Mouse (Mus musculus) myocyte (in vitro differentiated cells): Measurements from ENCODE around the gene Spata33. TPM values are rescaled to one million over a fixed set of nuclear protein-coding genes. Genes with fewer than 3 reads are reported as not detected.

Source experiments
- H3K27me3 ChIP-seq: one replicate; pipeline ENCODE4 v1.6.1; 2011; ENCODE audit not compliant: control insufficient read depth, insufficient read depth, insufficient read length
- H3K36me3 ChIP-seq: one replicate; pipeline ENCODE4 v1.6.1; 2011; ENCODE audit not compliant: control insufficient read depth, insufficient read depth
- H3K4me2 ChIP-seq: one replicate; pipeline ENCODE4 v1.6.1; 2011; ENCODE audit warnings: low read depth, control low read depth
- H3K4me3 ChIP-seq: one replicate; pipeline ENCODE4 v1.5.1; 2011; ENCODE audit warnings: mild to moderate bottlenecking, control low read depth, moderate library complexity
- H3K79me2 ChIP-seq: one replicate; pipeline ENCODE4 v1.6.1; 2011; ENCODE audit not compliant: control insufficient read depth, insufficient read depth
- H3ac ChIP-seq: one replicate; pipeline ENCODE4 v1.6.1; 2011; ENCODE audit not compliant: control insufficient read depth, insufficient read length
- CEBPB ChIP-seq: IDR thresholded peaks from 2 replicates; pipeline ENCODE4 v1.6.1; 2011; ENCODE audit warnings: mild to moderate bottlenecking, moderate library complexity; ENCODE audit not compliant: poor library complexity, insufficient read depth, severe bottlenecking
- E2F4 ChIP-seq: IDR thresholded peaks from one replicate; pipeline ENCODE4 v1.6.1; 2011; ENCODE audit warnings: mild to moderate bottlenecking, control low read depth, moderate library complexity; ENCODE audit not compliant: insufficient read depth
- MAX ChIP-seq: IDR thresholded peaks from one replicate; pipeline ENCODE4 v1.6.1; 2011; ENCODE audit warnings: low read depth, mild to moderate bottlenecking, control low read depth
- MYOD1 ChIP-seq, 3 experiments: IDR thresholded peaks; one replicate each; pipeline ENCODE4 v1.6.1; 2011; ENCODE audit warnings: control low read depth in 2 of 3, low read depth in 2 of 3, mild to moderate bottlenecking in 2 of 3, moderate library complexity in 1 of 3; ENCODE audit not compliant: insufficient read length in 2 of 3, control insufficient read depth in 1 of 3
- MYOG ChIP-seq, 3 experiments: IDR thresholded peaks; one replicate each; pipeline ENCODE4 v1.6.1; 2011; ENCODE audit warnings: control low read depth in 2 of 3, low read depth in 2 of 3, mild to moderate bottlenecking in 2 of 3; ENCODE audit not compliant: insufficient read length in 2 of 3, control insufficient read depth in 1 of 3, insufficient read depth in 1 of 3
- POLR2A ChIP-seq: IDR thresholded peaks from one replicate; pipeline ENCODE4 v1.6.1; 2011; ENCODE audit warnings: low read depth, mild to moderate bottlenecking, control low read depth, moderate library complexity; ENCODE audit not compliant: insufficient read length
- POLR2AphosphoS2 ChIP-seq: IDR thresholded peaks from one replicate; pipeline ENCODE4 v1.6.1; 2011; ENCODE audit warnings: low read depth, control low read depth; ENCODE audit not compliant: insufficient read length
- REST ChIP-seq: IDR thresholded peaks from one replicate; pipeline ENCODE4 v1.6.1; 2011; ENCODE audit warnings: mild to moderate bottlenecking, control low read depth, moderate library complexity; ENCODE audit not compliant: insufficient read depth, insufficient read length
- SRF ChIP-seq: IDR thresholded peaks from one replicate; pipeline ENCODE4 v1.6.1; 2011; ENCODE audit warnings: low read depth; ENCODE audit not compliant: control insufficient read depth, insufficient read length
- TCF12 ChIP-seq: IDR thresholded peaks from one replicate; pipeline ENCODE4 v1.6.1; 2011; ENCODE audit warnings: mild to moderate bottlenecking, control low read depth; ENCODE audit not compliant: poor library complexity, insufficient read depth, severe bottlenecking
- TCF3 ChIP-seq: IDR thresholded peaks from one replicate; pipeline ENCODE4 v1.6.1; 2011; ENCODE audit warnings: low read depth, control low read depth; ENCODE audit not compliant: insufficient read length
- USF1 ChIP-seq: IDR thresholded peaks from one replicate; pipeline ENCODE4 v1.6.1; 2011; ENCODE audit warnings: low read depth, mild to moderate bottlenecking, control low read depth, moderate library complexity
- polyA plus RNA-seq: library from polyadenylated mRNA; unstranded; fragments of >200 nt; fragmentation: generic; extraction: Trizol; gene quantifications from one replicate; pipeline ENCODE4 v1.2.1, GENCODE M21; 2012; ENCODE audit warnings: missing spikeins

Gene Spata33
- 2.5 TPM for polyA plus RNA-seq

- H3K36me3 ChIP-seq, result peaks cover 15% of the 10 kb centered on the region
- H3K27me3 ChIP-seq, result no peaks in the 10 kb centered on the region
- no peak for TF ChIP-seq SRF
- no peak for TF ChIP-seq TCF3
- TF ChIP-seq POLR2AphosphoS2, result peak; percentile 92
- TF ChIP-seq MAX, result no peak
- TF ChIP-seq POLR2A, result peak; percentile 90
- TF ChIP-seq E2F4, result no peak
- TF ChIP-seq CEBPB, result no peak
- no peak for TF ChIP-seq TCF12
- TF ChIP-seq REST, result no peak
- no peak for TF ChIP-seq MYOG (IDR thresholded peaks at IDR 0.05; ENCODE audit: control insufficient read depth in 1 of 3, insufficient read depth in 1 of 3, insufficient read length in 2 of 3, low read depth in 2 of 3)
- TF ChIP-seq MYOD1 (IDR thresholded peaks at IDR 0.05; ENCODE audit: control insufficient read depth in 1 of 3, insufficient read length in 2 of 3, low read depth in 2 of 3), result no peak
- peak within 1 kb of the TSS; percentile 85 for H3K4me3 ChIP-seq
- peaks cover 15% of the 10 kb centered on the region for H3K79me2 ChIP-seq
- H3ac ChIP-seq, result peak within 1 kb of the TSS; percentile 63
- H3K4me2 ChIP-seq, result peak within 1 kb of the TSS; percentile 89
Observed at GRCm38 (mm10) chr8:123212321-123213117, at the start of gene Spata33, which contains the start of gene Chmp1a. TSS of gene Spata33 (plus strand) at chr8:123212832. TSS of gene Chmp1a (minus strand) at chr8:123212763.

GRCm38 (mm10) chr8:123181391-123181790 lies 31.2 kb upstream of the Spata33 start:
- TF ChIP-seq MYOD1 (IDR thresholded peaks at IDR 0.05; ENCODE audit: control insufficient read depth in 1 of 3, insufficient read length in 2 of 3, low read depth in 2 of 3), result no peak
- no peak for TF ChIP-seq TCF12
- no peak for TF ChIP-seq TCF3
- TF ChIP-seq MYOG (IDR thresholded peaks at IDR 0.05; ENCODE audit: control insufficient read depth in 1 of 3, insufficient read depth in 1 of 3, insufficient read length in 2 of 3, low read depth in 2 of 3), result no peak
- TF ChIP-seq USF1, result no peak
- TF ChIP-seq CEBPB, result no peak
- TF ChIP-seq E2F4, result no peak
- no peak for TF ChIP-seq REST
- TF ChIP-seq SRF, result no peak
- no peak for TF ChIP-seq MAX
- TF ChIP-seq POLR2A, result no peak
- TF ChIP-seq POLR2AphosphoS2, result no peak
- no peak overlapping the region for H3K4me2 ChIP-seq

DNA sequence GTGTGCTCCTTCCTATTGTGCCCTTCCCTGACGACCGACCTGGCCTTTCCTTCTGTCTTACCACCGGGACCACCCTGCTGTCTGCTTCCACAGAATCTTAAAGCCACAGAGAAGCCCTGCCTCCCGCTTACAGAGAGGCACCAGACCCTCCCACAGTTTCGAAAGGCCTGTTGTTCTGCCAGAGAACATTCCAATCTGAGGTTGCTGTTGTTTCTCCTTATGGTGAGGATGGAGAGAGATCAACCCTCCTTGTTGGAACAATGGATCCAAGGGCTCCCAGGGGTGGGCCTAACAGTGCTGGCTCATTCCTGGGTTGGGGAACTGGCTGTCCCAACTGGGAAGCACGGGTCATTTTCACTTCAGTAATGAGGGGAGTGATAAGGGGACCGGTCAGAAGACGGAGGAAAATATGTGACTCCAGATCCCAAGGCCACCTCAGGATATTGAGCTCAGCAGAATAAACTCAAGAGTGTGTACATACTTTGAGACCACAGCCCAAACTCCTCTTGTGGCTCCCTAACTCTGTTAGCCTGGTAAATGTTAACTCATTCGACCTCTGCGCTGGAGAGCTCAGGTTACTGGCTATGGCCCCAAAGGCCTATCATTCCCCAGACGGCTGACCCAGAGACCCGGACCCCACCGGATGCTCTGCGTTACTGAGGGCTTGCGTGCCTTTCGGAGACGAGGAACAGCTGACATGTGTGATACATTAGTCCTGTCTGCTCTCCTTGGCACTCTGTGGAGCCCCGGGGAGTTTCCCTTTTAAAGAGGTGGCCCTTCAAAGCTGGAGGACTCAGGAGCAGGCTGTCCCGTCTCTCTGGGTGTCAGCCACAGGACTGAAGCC lies 26.8 kb upstream of the Spata33 start, which contains the start of gene Dpep1:
TSS of gene Dpep1 (plus strand) at position 677 of the 844 bp plus-strand sequence.
- peak within 1 kb of the TSS; percentile 21 for H3K4me2 ChIP-seq
- no peak for TF ChIP-seq E2F4
- no peak for TF ChIP-seq SRF
- TF ChIP-seq POLR2AphosphoS2, result no peak
- TF ChIP-seq TCF12, result no peak
- peak in 2 of 3 experiments; percentile 18 to 33 for TF ChIP-seq MYOD1 (IDR thresholded peaks at IDR 0.05; ENCODE audit: control insufficient read depth in 1 of 3, insufficient read length in 2 of 3, low read depth in 2 of 3)
- no peak for TF ChIP-seq MYOG (IDR thresholded peaks at IDR 0.05; ENCODE audit: control insufficient read depth in 1 of 3, insufficient read depth in 1 of 3, insufficient read length in 2 of 3, low read depth in 2 of 3)
- TF ChIP-seq REST, result no peak
- TF ChIP-seq CEBPB, result no peak

More at GRCm38 (mm10) chr8:123181391-123181790, 31.2 kb upstream of the Spata33 start:
- Histone ChIP-seq H3K27me3 (no peaks in the 10 kb centered on the region), H3ac (no peak overlapping the region), H3K36me3 (no peaks in the 10 kb centered on the region), H3K79me2 (no peaks in the 10 kb centered on the region), H3K4me3 (no peak overlapping the region)

GRCm38 (mm10) chr8:123188006-123188405 lies 24.6 kb upstream of the Spata33 start:
- peak overlapping the region; percentile 24 for H3K4me2 ChIP-seq
- TF ChIP-seq CEBPB (no peak), E2F4 (no peak), MYOG (IDR thresholded peaks at IDR 0.05; ENCODE audit: control insufficient read depth in 1 of 3, insufficient read depth in 1 of 3, insufficient read length in 2 of 3, low read depth in 2 of 3) (no peak), POLR2AphosphoS2 (no peak), TCF3 (no peak), SRF (no peak), MYOD1 (IDR thresholded peaks at IDR 0.05; ENCODE audit: control insufficient read depth in 1 of 3, insufficient read length in 2 of 3, low read depth in 2 of 3) (no peak), REST (no peak), USF1 (no peak), TCF12 (no peak), MAX (no peak), POLR2A (no peak)
- no peaks in the 10 kb centered on the region for H3K79me2 ChIP-seq
- no peak overlapping the region for H3ac ChIP-seq
- no peaks in the 10 kb centered on the region for H3K36me3 ChIP-seq
- no peak overlapping the region for H3K4me3 ChIP-seq
- H3K27me3 ChIP-seq, result no peaks in the 10 kb centered on the region

More for the DNA sequence above, 26.8 kb upstream of the Spata33 start, which contains the start of gene Dpep1:
- H3K36me3 ChIP-seq, result no peaks in the 10 kb centered on the region
- no peaks in the 10 kb centered on the region for H3K79me2 ChIP-seq
- no peaks in the 10 kb centered on the region for H3K27me3 ChIP-seq
- H3ac ChIP-seq, result no peak within 1 kb of the TSS
- no peak within 1 kb of the TSS for H3K4me3 ChIP-seq
